Comparison of ENCODE assay signal across 18 mouse cellular contexts in the genomic region with DNA sequence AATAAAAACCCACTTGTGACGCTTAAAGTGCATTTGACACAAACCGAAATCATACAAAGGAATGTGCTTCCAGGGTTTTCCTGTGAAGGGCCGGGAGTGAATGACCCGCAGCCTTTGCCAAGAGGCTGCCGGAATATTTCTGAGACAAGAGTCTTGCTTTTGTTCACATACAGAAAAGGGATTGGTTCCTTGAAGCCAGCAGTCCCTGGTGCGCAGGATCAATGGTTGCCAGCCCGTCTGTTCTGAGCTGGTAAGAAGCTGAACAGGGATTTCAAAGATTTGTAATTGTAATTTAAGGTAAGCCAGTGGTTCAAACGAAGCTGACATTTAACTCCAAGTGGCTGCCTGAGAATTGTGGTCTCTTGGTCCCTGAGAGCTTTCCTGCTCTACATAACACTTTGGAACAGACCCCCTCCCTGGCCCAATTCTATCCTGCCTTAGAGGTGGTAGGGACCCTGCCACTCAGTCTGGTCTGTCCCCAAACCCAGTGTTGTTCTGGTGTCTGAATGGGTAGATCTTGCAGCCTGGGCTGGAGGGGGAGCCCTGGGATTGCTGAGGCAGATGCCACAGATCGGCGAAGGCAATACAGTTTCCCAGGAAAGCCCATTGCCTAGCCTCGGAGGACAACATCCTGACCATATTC.
DNase-seq lines count a peak whose midpoint lies in the region; ATAC-seq and TF ChIP-seq lines count a peak whose summit lies in the region.
"Had no signal": no experiment of that assay in that cellular context is flagged by ENCODE, and none has a peak within 500 bp of the region (broad histone marks: within the 10 kb centered on the region; RNA-seq: fewer than 3 reads in every experiment).

No protein-coding gene starts in this region.

- H3K4me3 ChIP-seq in hindbrain, embryonic 13.5 days = no peak overlapping the region
- no peak overlapping the region for H3K4me3 ChIP-seq in hindbrain, embryonic 11.5 days (ENCODE audit: low read depth, low read length)
- H3K4me3 ChIP-seq in lung, adult 2 months (replicated peaks; ENCODE audit: extremely low read depth, low read depth, low read length) = no peak overlapping the region
- H3K4me3 ChIP-seq in hindbrain, embryonic 16.5 days (ENCODE audit: low read length) = no peak overlapping the region
- H3K4me3 ChIP-seq in midbrain, postnatal 0 days (ENCODE audit: low read depth, low read length) = no peak overlapping the region
- H3K4me3 ChIP-seq in left cerebral cortex, adult 2 months = no peak overlapping the region

- peak overlapping the region; percentile 30; the same call in 1 of the 2 replicates for H3K27ac ChIP-seq in hindbrain, embryonic 13.5 days
- no peak overlapping the region for H3K27ac ChIP-seq in hindbrain, embryonic 11.5 days (ENCODE audit: low read depth, low read length)
- H3K27ac ChIP-seq in hindbrain, embryonic 16.5 days (ENCODE audit: low read depth, low read length) = no peak overlapping the region
- H3K27ac ChIP-seq in midbrain, postnatal 0 days (ENCODE audit: low read depth, low read length) = 0 out of 2 replicates have a peak overlapping the region, but pooled peaks have one; percentile 18
- no peak overlapping the region for H3K27ac ChIP-seq in left cerebral cortex, adult 2 months

- peaks cover 9% of the 10 kb centered on the region for H3K4me1 ChIP-seq in hindbrain, embryonic 13.5 days (replicated peaks)
- no peaks in the 10 kb centered on the region for H3K4me1 ChIP-seq in hindbrain, embryonic 11.5 days (replicated peaks; ENCODE audit: control insufficient read depth, insufficient read depth, low read length)
- no peaks in the 10 kb centered on the region for H3K4me1 ChIP-seq in lung, adult 2 months (ENCODE audit: control insufficient read depth, insufficient read depth, low read length)
- H3K4me1 ChIP-seq in hindbrain, embryonic 16.5 days (ENCODE audit: control insufficient read depth, insufficient read depth, low read depth, low read length) = 0 out of 2 replicates have a peak, but pooled peaks cover 2% of the 10 kb centered on the region
- H3K4me1 ChIP-seq in midbrain, postnatal 0 days (ENCODE audit: insufficient read depth, low read length) = no peaks in the 10 kb centered on the region

- no peak for ATAC-seq in hindbrain, embryonic 13.5 days (ENCODE audit: low FRiP score)
- no peak for ATAC-seq in hindbrain, embryonic 11.5 days (ENCODE audit: low FRiP score)
- no peak for ATAC-seq in hindbrain, embryonic 16.5 days
- no peak; the same call in 1 of the 2 replicates for ATAC-seq in midbrain, postnatal 0 days (ENCODE audit: low FRiP score)
- ATAC-seq: intestine, postnatal 0 days had no signal

- H3K9me3 ChIP-seq in hindbrain, embryonic 13.5 days = peaks cover 14% of the 10 kb centered on the region
- H3K9me3 ChIP-seq in hindbrain, embryonic 11.5 days (ENCODE audit: control insufficient read depth, low read length) = no peaks in the 10 kb centered on the region
- no peaks in the 10 kb centered on the region; the same call in 1 of the 2 replicates for H3K9me3 ChIP-seq in hindbrain, embryonic 16.5 days (ENCODE audit: control insufficient read depth, low read length)
- no peaks in the 10 kb centered on the region for H3K9me3 ChIP-seq in midbrain, postnatal 0 days (ENCODE audit: low read length)

- 59% methylated on average over 11 of the region's 11 CpGs for WGBS in hindbrain, embryonic 13.5 days
- WGBS in hindbrain, embryonic 11.5 days = 78% methylated on average over 11 of the region's 11 CpGs
- 54% methylated on average over 11 of the region's 11 CpGs for WGBS in lung, adult 2 months
- WGBS in hindbrain, embryonic 16.5 days = 49% methylated on average over 11 of the region's 11 CpGs
- 30% methylated on average over 11 of the region's 11 CpGs for WGBS in midbrain, postnatal 0 days

- intact Hi-C loops in left cerebral cortex, adult 2 months (cut with DNase I) = no loop called here

- TF ChIP-seq POLR2A in lung, adult 2 months (IDR thresholded peaks at IDR 0.05; ENCODE audit: borderline replicate concordance, extremely low read depth, low read depth, low read length) = no peak

- TF ChIP-seq CTCF in lung, adult 2 months (IDR thresholded peaks at IDR 0.05; ENCODE audit: insufficient read depth, low read length) = no peak
- TF ChIP-seq CTCF in midbrain, postnatal 0 days (IDR thresholded peaks at IDR 0.05) = no peak
- TF ChIP-seq CTCF in left cerebral cortex, adult 2 months (IDR thresholded peaks at IDR 0.05) = no peak; the same call in 1 of the 2 replicates

- DNase-seq in hindbrain, embryonic 11.5 days (ENCODE audit: low spot score) = no peak
- DNase-seq in lung, postnatal 10 days = peak; percentile 8
- DNase-seq in lung, adult 2 months = no peak
- DNase-seq in midbrain, postnatal 0 days (ENCODE audit: low spot score) = peak; percentile 26
- no peak for DNase-seq in left cerebral cortex, adult 2 months (ENCODE audit: extremely low spot score in 1 of 2, low spot score in 2 of 2)
- DNase-seq: cerebellum, postnatal 14 days; embryo, embryonic 11 days; heart, adult 11 months; heart, postnatal 36 days; kidney, postnatal 25 days; layer of hippocampus, adult 9-11 months; liver; lung, adult 18-20 months; right cerebral cortex, postnatal 4 days; thymus, postnatal 36 days had no signal

- no peak overlapping the region for H3K9ac ChIP-seq in hindbrain, embryonic 13.5 days
- H3K9ac ChIP-seq in hindbrain, embryonic 11.5 days (ENCODE audit: low read depth, low read length) = no peak overlapping the region
- 0 out of 2 replicates have a peak overlapping the region, but pooled peaks have one; percentile 10 for H3K9ac ChIP-seq in hindbrain, embryonic 16.5 days (ENCODE audit: low read depth, low read length)
- H3K9ac ChIP-seq in midbrain, postnatal 0 days (replicated peaks; ENCODE audit: low read length, poor library complexity, severe bottlenecking) = no peak overlapping the region

- H3K4me2 ChIP-seq in hindbrain, embryonic 13.5 days = no peak overlapping the region
- H3K4me2 ChIP-seq in hindbrain, embryonic 11.5 days (replicated peaks; ENCODE audit: low read depth, low read length) = no peak overlapping the region
- no peak overlapping the region for H3K4me2 ChIP-seq in hindbrain, embryonic 16.5 days (ENCODE audit: low read length)
- no peak overlapping the region for H3K4me2 ChIP-seq in midbrain, postnatal 0 days (ENCODE audit: low read depth, low read length, poor library complexity, severe bottlenecking)

- no peaks in the 10 kb centered on the region for H3K27me3 ChIP-seq in hindbrain, embryonic 13.5 days
- H3K27me3 ChIP-seq in hindbrain, embryonic 11.5 days (ENCODE audit: control insufficient read depth, insufficient read depth, low read length) = no peaks in the 10 kb centered on the region
- H3K27me3 ChIP-seq in hindbrain, embryonic 16.5 days (replicated peaks; ENCODE audit: control insufficient read depth, insufficient read depth, low read length) = no peaks in the 10 kb centered on the region
- H3K27me3 ChIP-seq in midbrain, postnatal 0 days (ENCODE audit: insufficient read depth, low read length) = no peaks in the 10 kb centered on the region

- no peaks in the 10 kb centered on the region for H3K36me3 ChIP-seq in hindbrain, embryonic 13.5 days
- no peaks in the 10 kb centered on the region for H3K36me3 ChIP-seq in hindbrain, embryonic 11.5 days (ENCODE audit: control insufficient read depth, insufficient read depth, low read length)
- no peaks in the 10 kb centered on the region for H3K36me3 ChIP-seq in hindbrain, embryonic 16.5 days (ENCODE audit: control insufficient read depth, insufficient read depth, low read length)
- no peaks in the 10 kb centered on the region for H3K36me3 ChIP-seq in midbrain, postnatal 0 days (ENCODE audit: insufficient read depth, low read length)

Comparison
In these comparisons a context has a peak if more than half of its experiments do, and no peak if none do; other contexts are left out.
1. H3K27ac ChIP-seq: peak in hindbrain, embryonic 13.5 days (single experiment) and midbrain, postnatal 0 days (single experiment); none in hindbrain, embryonic 11.5 days (single experiment), hindbrain, embryonic 16.5 days (single experiment) and left cerebral cortex, adult 2 months (single experiment).
2. DNase-seq: peak in lung, postnatal 10 days (single experiment) and midbrain, postnatal 0 days (single experiment); none in hindbrain, embryonic 11.5 days (single experiment), lung, adult 2 months (single experiment) and left cerebral cortex, adult 2 months (0 of 2).